Comparison of ENCODE assay signal across 8 mouse cellular contexts in genomic region chr2:126706759-126707437, GRCm38 (mm10). TPM values are rescaled to one million over a fixed set of nuclear protein-coding genes. Genes with fewer than 3 reads are reported as not detected.
DNase-seq lines count a peak whose midpoint lies in the region; ATAC-seq and TF ChIP-seq lines count a peak whose summit lies in the region.

Usp8 (plus strand) TSS chr2:126707328.

- DNase-seq in CD8-positive naive resting alpha-beta T cell, adult 2 months (ENCODE audit: low read depth in 2 of 2, low spot score in 2 of 2): peak; percentile 90 to 93
- DNase-seq in c-Kit-positive CD71-negative TER-119-negative erythroid progenitor cells, embryonic 14.5 days (ENCODE audit: low read depth): peak; percentile 98
- peak; percentile 97 for DNase-seq in forebrain, embryonic 10.5 days (ENCODE audit: extremely low spot score, low spot score)
- DNase-seq in kidney, postnatal 25 days: peak; percentile 98
- DNase-seq in liver, embryonic 14.5 days (ENCODE audit: low read depth in 3 of 3, low spot score in 3 of 3): peak; percentile 93 to 96 (median 94)
- peak; percentile 98 for DNase-seq in neural tube, embryonic 11.5 days (ENCODE audit: low spot score)
- DNase-seq in stomach, postnatal 0 days (ENCODE audit: low spot score): peak; percentile 98

- no peak; the same call in 1 of the 2 replicates for TF ChIP-seq CTCF in liver, embryonic 14.5 days (IDR thresholded peaks at IDR 0.05; ENCODE audit: low read depth)
- peak; percentile 40; the same call in 1 of the 2 replicates for TF ChIP-seq CTCF in stomach, postnatal 0 days (IDR thresholded peaks at IDR 0.05; ENCODE audit: low read depth)

- peak within 1 kb of the TSS; percentile 78 for H3K4me2 ChIP-seq in heart, embryonic 15.5 days
- peak within 1 kb of the TSS; percentile 85 for H3K4me2 ChIP-seq in liver, embryonic 14.5 days (ENCODE audit: low read depth)
- H3K4me2 ChIP-seq in neural tube, embryonic 11.5 days (ENCODE audit: low read depth): peak within 1 kb of the TSS; percentile 67
- peak within 1 kb of the TSS; percentile 69 for H3K4me2 ChIP-seq in stomach, postnatal 0 days (replicated peaks; ENCODE audit: low read depth)

- peak within 1 kb of the TSS; percentile 86 for H3K9ac ChIP-seq in heart, embryonic 15.5 days
- peak within 1 kb of the TSS; percentile 87 for H3K9ac ChIP-seq in liver, embryonic 14.5 days (replicated peaks)
- H3K9ac ChIP-seq in neural tube, embryonic 11.5 days (ENCODE audit: low read length): peak within 1 kb of the TSS; percentile 78
- H3K9ac ChIP-seq in stomach, postnatal 0 days (ENCODE audit: low read length): peak within 1 kb of the TSS; percentile 89

- 3% methylated on average over 47 of the region's 47 CpGs for WGBS in forebrain, embryonic 10.5 days
- WGBS in heart, embryonic 15.5 days: 3% methylated on average over 47 of the region's 47 CpGs
- WGBS in liver, embryonic 14.5 days (ENCODE audit: insufficient replicate concordance): 2% methylated on average over 47 of the region's 47 CpGs
- 3% methylated on average over 47 of the region's 47 CpGs for WGBS in neural tube, embryonic 11.5 days
- 2% methylated on average over 47 of the region's 47 CpGs for WGBS in stomach, postnatal 0 days

- peaks cover 15% of the 10 kb centered on the region; the same call in 1 of the 2 replicates for H3K27me3 ChIP-seq in forebrain, embryonic 10.5 days (ENCODE audit: poor library complexity, severe bottlenecking)
- peaks cover 8% of the 10 kb centered on the region for H3K27me3 ChIP-seq in heart, embryonic 15.5 days
- H3K27me3 ChIP-seq in liver, embryonic 14.5 days (ENCODE audit: control insufficient read depth, insufficient read depth, low read length): no peaks in the 10 kb centered on the region
- H3K27me3 ChIP-seq in neural tube, embryonic 11.5 days (ENCODE audit: control insufficient read depth, insufficient read depth, low read length): no peaks in the 10 kb centered on the region
- H3K27me3 ChIP-seq in stomach, postnatal 0 days (ENCODE audit: control insufficient read depth, insufficient read depth, low read length): no peaks in the 10 kb centered on the region

- peak; percentile 100 for ATAC-seq in heart, embryonic 15.5 days (replicated peaks; ENCODE audit: insufficient number of reproducible peaks, insufficient read depth, low FRiP score, low read depth)
- peak; percentile 100 for ATAC-seq in liver, embryonic 14.5 days (ENCODE audit: insufficient read depth)
- peak; percentile 99 for ATAC-seq in neural tube, embryonic 11.5 days (ENCODE audit: insufficient read depth, low FRiP score, low TSS enrichment)
- ATAC-seq in stomach, postnatal 0 days (ENCODE audit: low FRiP score, low TSS enrichment): peak; percentile 100

- peak within 1 kb of the TSS; percentile 85 for H3K4me3 ChIP-seq in forebrain, embryonic 10.5 days
- H3K4me3 ChIP-seq in heart, embryonic 15.5 days: peak within 1 kb of the TSS; percentile 91
- H3K4me3 ChIP-seq in liver, embryonic 14.5 days (ENCODE audit: insufficient read depth in 1 of 2, low read depth in 2 of 2, low read length in 2 of 2): peak within 1 kb of the TSS; percentile 69 to 96
- peak within 1 kb of the TSS; percentile 73 for H3K4me3 ChIP-seq in neural tube, embryonic 11.5 days (ENCODE audit: low read depth, low read length)
- peak within 1 kb of the TSS; percentile 90 for H3K4me3 ChIP-seq in stomach, postnatal 0 days (ENCODE audit: low read depth, low read length)

- peak within 1 kb of the TSS; percentile 90 for H3K27ac ChIP-seq in forebrain, embryonic 10.5 days
- H3K27ac ChIP-seq in heart, embryonic 15.5 days: peak within 1 kb of the TSS; percentile 86
- H3K27ac ChIP-seq in liver, embryonic 14.5 days: peak within 1 kb of the TSS; percentile 9
- peak within 1 kb of the TSS; percentile 60; the same call in 1 of the 2 replicates for H3K27ac ChIP-seq in neural tube, embryonic 11.5 days (ENCODE audit: low read depth, low read length)
- peak within 1 kb of the TSS; percentile 91 for H3K27ac ChIP-seq in stomach, postnatal 0 days (replicated peaks)

- peaks cover 17% of the 10 kb centered on the region for H3K4me1 ChIP-seq in forebrain, embryonic 10.5 days
- peaks cover 10% of the 10 kb centered on the region for H3K4me1 ChIP-seq in heart, embryonic 15.5 days (replicated peaks)
- H3K4me1 ChIP-seq in liver, embryonic 14.5 days (replicated peaks; ENCODE audit: control insufficient read depth in 2 of 2, insufficient read depth in 2 of 2, low read length in 1 of 2): peaks cover 8 to 9% of the 10 kb centered on the region in 2 experiments
- H3K4me1 ChIP-seq in neural tube, embryonic 11.5 days (ENCODE audit: control insufficient read depth, insufficient read depth, low read length): peaks cover 3% of the 10 kb centered on the region; the same call in 1 of the 2 replicates
- no peaks in the 10 kb centered on the region for H3K4me1 ChIP-seq in stomach, postnatal 0 days (replicated peaks; ENCODE audit: control insufficient read depth, insufficient read depth)

- no peaks in the 10 kb centered on the region for H3K9me3 ChIP-seq in forebrain, embryonic 10.5 days
- H3K9me3 ChIP-seq in heart, embryonic 15.5 days (replicated peaks): no peaks in the 10 kb centered on the region
- no peaks in the 10 kb centered on the region for H3K9me3 ChIP-seq in liver, embryonic 14.5 days (ENCODE audit: control insufficient read depth, low read length)
- no peaks in the 10 kb centered on the region for H3K9me3 ChIP-seq in neural tube, embryonic 11.5 days (ENCODE audit: control insufficient read depth, low read length)
- H3K9me3 ChIP-seq in stomach, postnatal 0 days (ENCODE audit: control insufficient read depth, low read length): no peaks in the 10 kb centered on the region

- TF ChIP-seq EP300 in liver, embryonic 14.5 days (IDR thresholded peaks at IDR 0.05; ENCODE audit: low read depth): no peak
- TF ChIP-seq EP300 in stomach, postnatal 0 days (optimal IDR thresholded peaks at IDR 0.05): no peak

- 0 out of 2 replicates have a peak, but pooled peaks cover 4% of the 10 kb centered on the region for H3K36me3 ChIP-seq in forebrain, embryonic 10.5 days (replicated peaks)
- H3K36me3 ChIP-seq in heart, embryonic 15.5 days: no peaks in the 10 kb centered on the region
- no peaks in the 10 kb centered on the region for H3K36me3 ChIP-seq in liver, embryonic 14.5 days (replicated peaks; ENCODE audit: control insufficient read depth, insufficient read depth, low read depth)
- no peaks in the 10 kb centered on the region for H3K36me3 ChIP-seq in neural tube, embryonic 11.5 days (ENCODE audit: control insufficient read depth, insufficient read depth, low read length)
- no peaks in the 10 kb centered on the region for H3K36me3 ChIP-seq in stomach, postnatal 0 days (ENCODE audit: control insufficient read depth, insufficient read depth, low read length)

RNA-seq across cellular contexts. Expression of gene Usp8, which starts in this region (rescaled TPM):
- 40.3 and 44.6 TPM in 2 replicates for polyA plus RNA-seq in forebrain, embryonic 10.5 days (2016; fragmentation: Nextera tagmentation; extraction: Ambion mirVana)
- 26.8 and 30.7 TPM in 2 replicates for polyA plus RNA-seq in heart, embryonic 15.5 days (2015; fragmentation: Nextera tagmentation; extraction: Ambion mirVana)
- polyA plus RNA-seq in liver, embryonic 14.5 days (2012; rRNA removed): 8.3 and 12.1 TPM in 2 replicates
- polyA plus RNA-seq in liver, embryonic 14.5 days (2014; fragmentation: Nextera tagmentation; extraction: Ambion mirVana): 17.8 and 18.8 TPM in 2 replicates
- 47.3 and 47.7 TPM in 2 replicates for polyA plus RNA-seq in neural tube, embryonic 11.5 days (2014; fragmentation: Nextera tagmentation; extraction: Ambion mirVana)
- polyA plus RNA-seq in stomach, postnatal 0 days (2015; fragmentation: Nextera tagmentation; extraction: Ambion mirVana): 19.1 and 19.2 TPM in 2 replicates

Comparison
In these comparisons a context has a peak if more than half of its experiments do, and no peak if none do; other contexts are left out.
1. Peak in every context shown above with its lines: DNase-seq, ATAC-seq, H3K4me3 ChIP-seq and H3K27ac ChIP-seq.
2. H3K27ac ChIP-seq: peak in every context shown above with its lines; median percentile 91 in stomach, postnatal 0 days; 90 in forebrain, embryonic 10.5 days; 86 in heart, embryonic 15.5 days; 60 in neural tube, embryonic 11.5 days; 9 in liver, embryonic 14.5 days.